Mouse (Mus musculus) adrenal gland, postnatal 4 days (tissue): Measurements from ENCODE around the gene Stx18. TPM values are rescaled to one million over a fixed set of nuclear protein-coding genes. Genes with fewer than 3 reads are reported as not detected.

Source experiments
- DNase-seq, 2 experiments: peaks; one replicate each; pipeline ENCODE4 v3.0.0; 2021 to 2022; ENCODE audit warnings: low spot score in 2 of 2, mixed read lengths in 2 of 2
- long read RNA-seq, 2 experiments: library from polyadenylated mRNA; stranded (forward); transcript quantifications; one replicate each; pipeline ENCODE4 v2.0.0; 2021
- total RNA-seq, 2 experiments: library from RNA; stranded (reverse); gene quantifications; 2 replicates each; pipeline ENCODE4 v1.2.3; 2021

Stx18 gene
- total RNA-seq: 10 to 100 TPM; 30.8 to 34.4 TPM
- long read RNA-seq, experiment 1, transcript Stx18-203 (11 exons, 3,002 nt): major isoform, 21 of 34 reads
- long read RNA-seq, experiment 1, transcript Stx18-207 (10 exons, 900 nt): minor isoform, 7 of 34 reads
- long read RNA-seq, experiment 1, partial matches to known transcripts: 2 of 34 reads
- long read RNA-seq, experiment 1, other reads (novel, unspliced or antisense): 2 of 34 reads
- long read RNA-seq, experiment 2, transcript Stx18-203 (11 exons, 3,002 nt): major isoform, 42 of 58 reads
- long read RNA-seq, experiment 2, partial matches to known transcripts: 4 of 58 reads
- long read RNA-seq, experiment 2, other reads (novel, unspliced or antisense): 8 of 58 reads

DNA sequence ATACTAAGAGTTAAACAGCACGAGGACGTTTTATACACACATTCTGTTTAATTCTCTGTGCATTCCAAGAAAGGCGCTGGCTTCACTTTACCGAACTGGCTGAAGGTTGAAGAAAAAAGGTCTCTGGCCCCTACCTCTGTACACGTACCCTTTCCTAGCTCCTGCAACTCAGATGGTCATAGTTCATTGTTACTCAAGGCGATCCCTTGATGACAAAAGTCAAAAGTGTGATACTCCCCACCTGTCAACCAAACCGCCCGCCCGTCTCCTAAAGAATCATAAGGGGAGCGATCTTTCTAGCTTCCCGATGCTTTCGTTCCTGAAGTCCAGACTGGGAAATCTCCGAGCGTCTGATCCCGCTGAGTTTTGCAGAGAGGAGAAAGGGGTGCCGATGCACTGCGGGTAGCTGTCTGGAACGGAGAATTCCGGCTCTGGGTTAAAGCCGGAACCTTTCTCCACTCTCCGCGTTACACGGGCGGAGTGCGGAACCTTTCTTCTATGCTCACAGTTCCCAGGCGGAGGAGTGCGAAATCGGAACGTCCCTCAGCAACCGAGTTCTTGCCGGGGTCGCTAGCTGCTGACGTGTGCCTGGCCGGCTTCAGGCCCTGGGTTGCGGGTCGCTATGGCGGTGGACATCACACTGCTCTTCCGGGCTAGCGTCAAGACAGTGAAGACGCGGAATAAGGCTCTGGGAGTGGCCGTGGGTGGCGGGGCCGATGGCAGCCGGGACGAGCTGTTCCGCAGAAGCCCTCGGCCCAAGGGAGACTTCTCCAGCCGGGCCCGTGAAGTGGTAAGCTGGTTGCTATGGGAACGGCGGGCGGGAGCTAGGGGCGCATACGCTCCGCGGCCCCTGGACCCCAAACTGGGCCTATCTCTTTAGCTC is at the start of gene Stx18:
TSS of gene Stx18 (plus strand) at position 33 of the 883 bp plus-strand sequence.
- DNase-seq: peak; percentile 68 to 73

DNA sequence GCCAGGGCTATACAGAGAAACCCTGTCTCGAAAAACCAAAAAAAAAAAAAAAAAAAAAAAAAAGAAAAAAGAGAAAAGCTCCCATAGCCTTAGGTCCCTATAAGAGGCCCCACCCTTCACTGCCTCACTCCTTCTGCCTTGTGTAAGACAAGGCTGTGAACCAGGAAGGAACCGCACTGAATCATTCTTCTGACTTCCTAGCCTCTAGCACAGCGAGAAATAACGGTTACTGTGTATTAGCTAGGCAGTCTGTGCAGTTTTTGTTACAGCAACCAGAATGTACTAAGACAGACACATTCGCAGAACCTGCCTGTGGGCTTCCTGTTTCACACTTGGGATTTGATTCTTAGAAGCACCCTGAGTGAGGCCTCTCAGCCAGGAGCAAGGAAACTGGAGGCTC is 46.2 kb upstream of the Stx18 start:
- DNase-seq: no peak

DNA sequence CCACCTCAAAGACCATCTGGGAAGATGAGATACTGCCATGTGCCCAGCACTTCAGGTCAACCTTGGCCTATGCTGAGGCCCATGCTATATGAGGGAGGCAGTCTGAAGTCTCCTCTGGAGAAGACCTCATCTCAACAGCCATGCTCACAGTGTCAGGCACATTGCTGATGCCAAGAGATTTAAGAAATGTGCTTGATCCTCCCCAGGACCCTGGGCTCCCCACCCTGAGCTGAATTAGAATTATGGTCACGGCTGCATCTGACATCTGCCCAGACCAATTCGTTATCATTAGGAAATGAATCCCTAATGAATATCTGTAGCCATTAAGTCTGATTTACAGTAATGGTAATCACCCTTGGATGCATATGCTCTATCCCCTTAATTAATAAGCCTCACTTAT is 39.7 kb upstream of the Stx18 start:
- no peak for DNase-seq

DNA sequence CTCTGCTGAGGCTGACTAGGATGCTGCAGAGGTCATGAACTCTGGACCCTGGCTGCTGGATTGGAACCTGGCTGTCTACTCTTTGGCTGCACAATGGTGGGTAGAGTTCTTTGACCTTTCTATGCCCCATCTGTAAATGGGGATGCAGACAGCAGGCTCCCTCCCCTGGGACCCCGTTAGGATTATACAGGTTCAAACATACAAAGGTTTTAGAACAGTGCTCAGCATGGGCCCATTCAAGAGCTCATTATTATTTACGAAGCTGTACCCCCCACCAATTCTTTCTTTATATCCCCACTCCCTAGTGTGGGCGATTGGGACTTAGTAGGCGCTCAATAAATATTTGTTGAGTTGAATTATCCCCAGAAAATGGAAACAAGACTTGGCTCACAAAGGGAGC is 36.0 kb upstream of the Stx18 start:
- DNase-seq: no peak

- DNase-seq: no peak
Measured at GRCm38 (mm10) chr5:38004746-38005145, 33.8 kb upstream of the Stx18 start.

- DNase-seq: no peak
Measured at GRCm38 (mm10) chr5:38006415-38007347, 31.9 kb upstream of the Stx18 start.

DNA sequence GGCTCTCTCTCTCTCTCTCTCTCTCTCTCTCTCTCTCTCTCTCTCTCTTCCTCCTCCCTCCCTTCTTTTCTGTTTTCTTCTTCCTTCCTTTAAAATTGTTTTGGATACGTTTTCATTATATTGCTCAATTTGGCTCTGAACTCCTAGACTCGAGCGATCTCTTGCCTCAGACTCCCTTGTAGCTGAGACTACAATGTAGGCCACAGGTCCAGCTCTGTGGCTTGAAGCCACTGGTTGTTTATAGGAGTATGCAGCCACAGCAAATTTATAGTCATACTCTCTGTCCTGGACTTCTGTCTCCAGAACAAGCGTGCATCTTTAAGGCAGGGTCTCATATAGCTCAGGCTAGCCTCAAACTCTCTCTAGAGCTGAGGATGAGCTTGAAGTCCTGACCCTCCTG is 29.5 kb upstream of the Stx18 start:
- DNase-seq: no peak

DNA sequence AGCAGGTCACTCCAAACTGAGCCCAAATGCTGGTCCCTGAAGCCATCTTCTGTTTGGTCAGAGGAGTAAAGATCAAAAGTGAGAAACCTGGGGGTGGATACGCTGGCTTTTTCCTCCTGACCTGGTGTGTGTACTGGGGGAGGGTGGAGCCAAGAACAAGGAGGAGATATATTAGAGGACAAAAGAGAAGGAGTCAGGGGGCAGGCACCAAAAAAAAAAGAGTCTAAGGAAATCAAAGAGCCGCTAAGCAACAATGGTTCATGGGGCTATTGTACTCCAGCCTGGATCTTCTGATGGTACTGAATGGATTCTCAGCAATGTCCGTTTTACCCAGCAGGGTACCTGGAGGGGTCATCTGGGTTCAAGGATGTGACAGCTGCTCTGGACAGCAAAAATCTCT is 23.6 kb upstream of the Stx18 start:
- no peak for DNase-seq

- no peak for DNase-seq
Measured at GRCm38 (mm10) chr5:38016945-38017344, 21.6 kb upstream of the Stx18 start.

GRCm38 (mm10) chr5:38027656-38028055 is 10.9 kb upstream of the Stx18 start:
- DNase-seq: no peak

GRCm38 (mm10) chr5:38038274-38038673 is 268 bp upstream of the Stx18 start:
- no peak for DNase-seq

GRCm38 (mm10) chr5:38039796-38040195 is 1.3 kb downstream of the Stx18 start:
- no peak for DNase-seq

DNA sequence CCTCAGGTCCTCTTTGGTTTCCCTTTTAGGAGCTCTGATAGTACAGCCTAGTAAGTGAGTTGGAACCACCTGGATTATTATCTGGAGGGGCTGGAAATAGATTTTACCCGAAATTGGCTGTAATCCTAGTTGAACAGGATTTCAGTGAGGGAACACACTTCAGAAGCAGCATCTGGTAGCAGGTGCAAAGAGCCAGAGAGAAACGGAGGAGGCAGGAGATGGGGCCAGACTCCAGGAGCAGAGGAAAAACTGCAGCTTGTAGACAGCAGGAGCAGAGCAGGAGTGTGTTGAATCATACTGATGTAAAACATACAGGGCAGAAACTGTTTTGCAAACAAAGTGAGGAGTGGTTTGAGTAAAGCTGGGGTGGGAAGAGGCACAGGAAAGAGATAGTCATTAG is 6.4 kb downstream of the Stx18 start:
- DNase-seq: no peak

DNA sequence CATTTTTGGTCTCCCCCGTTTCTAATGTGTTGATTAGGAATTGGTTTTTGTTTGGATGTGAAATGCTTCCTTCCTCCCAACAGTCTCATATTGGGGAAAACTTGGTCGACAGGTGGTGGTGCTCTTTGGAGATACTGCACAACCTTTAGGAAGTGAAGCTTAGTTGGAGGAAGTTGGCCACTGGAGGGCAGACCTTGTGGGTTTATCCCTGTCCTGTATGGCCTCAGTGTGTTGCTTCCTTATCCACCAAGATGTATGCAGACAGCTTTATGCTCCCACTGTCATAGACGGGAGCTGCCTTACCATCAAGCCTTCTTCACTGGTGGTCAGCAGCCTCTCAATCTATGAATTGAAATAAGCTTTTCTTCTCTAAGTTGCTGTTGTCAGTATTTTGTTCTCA is 9.6 kb downstream of the Stx18 start:
- no peak for DNase-seq

DNA sequence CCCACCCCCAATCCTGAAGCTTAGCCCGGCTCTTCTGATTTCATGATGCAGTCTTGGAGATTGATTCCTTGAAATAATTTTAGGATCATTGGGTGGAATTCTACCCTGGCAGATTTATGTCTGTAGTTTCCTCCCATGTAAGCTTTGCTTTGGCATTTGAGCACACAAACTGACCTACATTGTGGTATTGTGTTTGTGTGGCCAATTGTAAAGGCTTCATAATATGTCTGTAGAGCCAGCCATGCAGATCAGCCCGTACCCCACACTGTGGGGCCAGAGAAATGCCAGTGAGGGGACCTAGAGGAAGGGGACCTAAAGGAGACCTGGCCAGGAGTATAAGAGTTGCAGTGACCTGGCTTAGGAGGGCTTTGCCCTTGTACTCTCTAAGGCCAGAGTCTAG is 22.5 kb downstream of the Stx18 start:
- DNase-seq: no peak

DNA sequence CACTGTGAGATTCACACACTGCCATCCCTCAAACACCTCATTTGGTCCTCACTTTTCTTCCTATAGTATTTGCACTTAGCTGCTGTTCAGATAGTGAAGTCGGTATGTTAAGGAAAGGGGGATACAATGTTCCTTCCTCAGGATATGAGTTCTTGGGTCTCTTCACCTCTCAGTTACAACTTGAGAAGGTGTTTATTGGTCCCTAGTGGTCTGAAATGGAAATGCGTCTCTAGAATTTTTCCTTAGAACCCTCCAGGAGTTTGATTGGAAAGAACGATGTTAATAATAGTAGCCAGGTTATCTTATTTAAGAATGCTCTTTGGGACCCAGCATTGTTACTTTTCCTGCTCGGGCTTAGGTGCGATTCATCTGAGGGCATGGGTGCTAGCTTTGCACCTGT is 24.2 kb downstream of the Stx18 start:
- DNase-seq: no peak

DNA sequence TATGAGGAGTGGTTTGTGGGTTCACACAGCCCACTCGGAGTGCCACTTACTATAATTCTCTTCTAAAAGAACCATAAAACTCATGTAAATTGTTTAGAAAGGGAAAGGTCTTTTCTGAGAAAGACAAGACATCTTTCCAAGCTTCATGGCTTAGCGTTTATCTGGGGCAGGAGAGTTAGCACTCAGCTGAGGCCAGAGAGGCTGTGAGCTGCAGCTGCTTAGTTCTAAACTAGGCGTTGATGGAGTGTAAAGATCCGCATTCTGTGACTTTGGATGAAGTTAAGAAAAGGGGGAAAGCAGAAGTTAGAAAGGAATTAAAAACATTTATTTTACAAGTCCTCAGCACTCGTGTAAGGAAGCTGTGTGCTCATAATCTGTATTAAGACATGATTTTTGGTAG is 24.8 kb downstream of the Stx18 start:
- no peak for DNase-seq

GRCm38 (mm10) chr5:38064043-38064575 is 25.6 kb downstream of the Stx18 start:
- no peak for DNase-seq

GRCm38 (mm10) chr5:38064701-38065100 is 26.2 kb downstream of the Stx18 start:
- no peak for DNase-seq

DNA sequence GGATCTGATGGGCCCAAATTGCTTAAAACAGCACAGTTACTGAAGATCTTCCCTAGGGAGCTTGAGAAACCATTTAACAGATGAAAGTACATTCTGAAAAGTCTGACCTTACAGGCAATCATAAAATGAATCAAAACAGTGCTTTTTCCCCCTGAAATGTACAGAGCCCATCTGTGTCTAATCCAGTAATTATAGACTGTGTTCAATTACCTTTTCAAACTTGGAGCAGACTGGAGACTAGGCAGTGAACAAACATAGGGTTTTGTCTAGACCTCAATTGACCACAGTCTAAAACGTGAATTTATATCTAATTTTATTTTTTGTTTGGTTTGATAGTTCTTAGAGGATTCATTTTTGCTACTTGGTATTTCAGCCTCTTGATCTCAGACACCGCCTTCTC is 26.9 kb downstream of the Stx18 start:
- DNase-seq: no peak

- DNase-seq: no peak
Measured at GRCm38 (mm10) chr5:38066606-38067005, 28.1 kb downstream of the Stx18 start.
